Mouse (Mus musculus): ENCODE results near the gene Nek8. TPM values are rescaled to one million over a fixed set of nuclear protein-coding genes. Genes with fewer than 3 reads are reported as not detected.

The Nek8 gene
- polyA plus RNA-seq, 2 experiments, result 7.4 to 10.6 TPM

DNA sequence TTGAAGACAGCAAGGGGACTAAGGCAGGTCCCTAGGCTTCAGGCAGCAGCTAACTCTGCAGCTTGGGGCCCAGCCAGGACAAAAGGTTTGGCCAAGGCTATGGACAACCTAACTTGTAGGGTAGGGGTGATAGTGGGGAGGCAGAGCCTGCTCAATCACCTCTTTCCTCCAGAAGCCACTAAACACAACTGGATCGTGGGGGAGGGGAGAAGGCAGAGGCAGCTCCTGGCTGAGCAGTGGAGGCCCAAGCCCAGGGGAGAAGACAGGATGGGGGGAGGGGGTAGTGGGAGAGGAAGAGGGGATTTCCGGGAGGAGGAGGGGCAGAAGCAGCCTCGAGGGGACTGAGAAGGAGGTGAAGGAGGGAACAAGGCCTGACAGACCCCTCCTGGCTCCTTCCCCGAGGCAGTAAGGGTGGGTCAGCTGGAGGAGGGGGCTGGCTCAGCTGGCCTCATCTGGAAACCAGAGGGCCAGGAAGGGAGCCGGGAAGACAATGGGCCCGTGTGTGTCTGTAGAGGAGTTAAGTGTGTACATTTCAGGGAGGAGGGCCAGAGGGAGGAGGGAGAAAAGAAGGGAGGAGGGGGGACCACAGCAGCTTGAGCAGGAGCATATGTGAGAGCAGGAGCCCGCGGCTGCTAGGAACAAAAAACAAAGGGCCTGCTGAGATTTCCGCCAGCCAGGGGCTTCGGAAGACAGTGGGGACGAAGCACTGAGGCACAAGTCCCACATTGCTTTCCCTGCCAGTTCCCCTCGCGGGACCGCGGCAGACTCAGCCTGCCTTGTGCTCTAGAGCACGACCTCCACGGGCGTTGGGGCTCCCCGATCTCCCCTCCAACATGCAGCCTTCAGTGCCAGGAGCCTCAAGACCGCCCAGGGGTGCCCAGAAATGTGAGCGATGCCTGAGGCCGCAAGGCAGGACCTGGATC is 12.5 kb downstream of the Nek8 start:
- H3K27ac ChIP-seq, result peak overlapping the region; percentile 70
- ATAC-seq (ENCODE audit: insufficient read depth) (no peak), DNase-seq (ENCODE audit: low read depth in 3 of 3, low spot score in 3 of 3) (no peak)
- H3K4me1 ChIP-seq (replicated peaks; ENCODE audit: control insufficient read depth in 2 of 2, insufficient read depth in 2 of 2, low read length in 1 of 2), result peaks cover 36 to 37% of the 10 kb centered on the region in 2 experiments
- WGBS (ENCODE audit: insufficient replicate concordance), result 2% methylated on average over 22 of the region's 22 CpGs
- H3K9ac ChIP-seq (replicated peaks), result peak overlapping the region; percentile 95
- H3K4me3 ChIP-seq (ENCODE audit: insufficient read depth in 1 of 2, low read depth in 2 of 2, low read length in 2 of 2), result peak overlapping the region; percentile 85 to 93
- H3K27me3 ChIP-seq (ENCODE audit: control insufficient read depth, insufficient read depth, low read length), result no peaks in the 10 kb centered on the region
- H3K36me3 ChIP-seq (replicated peaks; ENCODE audit: control insufficient read depth, insufficient read depth, low read depth), result peaks cover 24% of the 10 kb centered on the region
- no peak for TF ChIP-seq CTCF (IDR thresholded peaks at IDR 0.05; ENCODE audit: low read depth)
- TF ChIP-seq EP300 (IDR thresholded peaks at IDR 0.05; ENCODE audit: low read depth), result no peak
- H3K4me2 ChIP-seq (ENCODE audit: low read depth), result peak overlapping the region; percentile 98
- H3K9me3 ChIP-seq (ENCODE audit: control insufficient read depth, low read length), result no peaks in the 10 kb centered on the region

GRCm38 (mm10) chr11:78163045-78163444 is 13.4 kb downstream of the Nek8 start:
- ATAC-seq (ENCODE audit: insufficient read depth), result no peak
- H3K4me2 ChIP-seq (ENCODE audit: low read depth), result peak overlapping the region; percentile 98
- no peaks in the 10 kb centered on the region for H3K9me3 ChIP-seq (ENCODE audit: control insufficient read depth, low read length)
- H3K27me3 ChIP-seq (ENCODE audit: control insufficient read depth, insufficient read depth, low read length), result no peaks in the 10 kb centered on the region
- H3K4me1 ChIP-seq (replicated peaks; ENCODE audit: control insufficient read depth in 2 of 2, insufficient read depth in 2 of 2, low read length in 1 of 2), result peaks cover 27 to 28% of the 10 kb centered on the region in 2 experiments
- peaks cover 33% of the 10 kb centered on the region for H3K36me3 ChIP-seq (replicated peaks; ENCODE audit: control insufficient read depth, insufficient read depth, low read depth)
- H3K27ac ChIP-seq, result no peak overlapping the region
- H3K9ac ChIP-seq (replicated peaks), result peak overlapping the region; percentile 95
- peak overlapping the region; percentile 85 to 93 for H3K4me3 ChIP-seq (ENCODE audit: insufficient read depth in 1 of 2, low read depth in 2 of 2, low read length in 2 of 2)
- no peak for TF ChIP-seq EP300 (IDR thresholded peaks at IDR 0.05; ENCODE audit: low read depth)
- no peak for TF ChIP-seq CTCF (IDR thresholded peaks at IDR 0.05; ENCODE audit: low read depth)
- DNase-seq (ENCODE audit: low read depth in 3 of 3, low spot score in 3 of 3), result no peak
- 76% methylated on average over 2 of the region's 2 CpGs for WGBS (ENCODE audit: insufficient replicate concordance)

GRCm38 (mm10) chr11:78162504-78162903 is 14.0 kb downstream of the Nek8 start:
- Histone ChIP-seq H3K9me3 (ENCODE audit: control insufficient read depth, low read length) (no peaks in the 10 kb centered on the region), H3K36me3 (replicated peaks; ENCODE audit: control insufficient read depth, insufficient read depth, low read depth) (peaks cover 36% of the 10 kb centered on the region), H3K27me3 (ENCODE audit: control insufficient read depth, insufficient read depth, low read length) (no peaks in the 10 kb centered on the region), H3K27ac (no peak overlapping the region), H3K4me2 (ENCODE audit: low read depth) (peak overlapping the region; percentile 98), H3K9ac (replicated peaks) (no peak overlapping the region; the same call in 1 of the 2 replicates), H3K4me1 (replicated peaks; ENCODE audit: control insufficient read depth in 2 of 2, insufficient read depth in 2 of 2, low read length in 1 of 2) (peaks cover 22 to 23% of the 10 kb centered on the region in 2 experiments), H3K4me3 (ENCODE audit: insufficient read depth in 1 of 2, low read depth in 2 of 2, low read length in 2 of 2) (no peak overlapping the region)
- ATAC-seq (ENCODE audit: insufficient read depth), result no peak
- 77% methylated on average over 6 of the region's 6 CpGs for whole genome bisulfite sequencing (ENCODE audit: insufficient replicate concordance)
- DNase-seq (ENCODE audit: low read depth in 3 of 3, low spot score in 3 of 3), result no peak
- TF ChIP-seq EP300 (IDR thresholded peaks at IDR 0.05; ENCODE audit: low read depth) (no peak), CTCF (IDR thresholded peaks at IDR 0.05; ENCODE audit: low read depth) (no peak)

- peaks cover 36% of the 10 kb centered on the region for H3K36me3 ChIP-seq (replicated peaks; ENCODE audit: control insufficient read depth, insufficient read depth, low read depth)
Measured at GRCm38 (mm10) chr11:78161968-78162367, 14.5 kb downstream of the Nek8 start.

GRCm38 (mm10) chr11:78161169-78161568 is 15.3 kb downstream of the Nek8 start:
- peaks cover 12 to 16% of the 10 kb centered on the region in 2 experiments for H3K4me1 ChIP-seq (replicated peaks; ENCODE audit: control insufficient read depth in 2 of 2, insufficient read depth in 2 of 2, low read length in 1 of 2)
- no peak overlapping the region for H3K4me2 ChIP-seq (ENCODE audit: low read depth)
- TF ChIP-seq CTCF (IDR thresholded peaks at IDR 0.05; ENCODE audit: low read depth) (no peak), EP300 (IDR thresholded peaks at IDR 0.05; ENCODE audit: low read depth) (no peak)
- H3K36me3 ChIP-seq (replicated peaks; ENCODE audit: control insufficient read depth, insufficient read depth, low read depth), result peaks cover 36% of the 10 kb centered on the region
- 71% methylated on average over 14 of the region's 14 CpGs for WGBS (ENCODE audit: insufficient replicate concordance)
- no peak overlapping the region for H3K4me3 ChIP-seq (ENCODE audit: insufficient read depth in 1 of 2, low read depth in 2 of 2, low read length in 2 of 2)
- DNase-seq (ENCODE audit: low read depth in 3 of 3, low spot score in 3 of 3) (no peak), ATAC-seq (ENCODE audit: insufficient read depth) (no peak)
- no peaks in the 10 kb centered on the region for H3K27me3 ChIP-seq (ENCODE audit: control insufficient read depth, insufficient read depth, low read length)
- H3K27ac ChIP-seq, result no peak overlapping the region
- no peak overlapping the region for H3K9ac ChIP-seq (replicated peaks)
- H3K9me3 ChIP-seq (ENCODE audit: control insufficient read depth, low read length), result no peaks in the 10 kb centered on the region

More at GRCm38 (mm10) chr11:78161968-78162367, 14.5 kb downstream of the Nek8 start:
- 55% methylated on average over 4 of the region's 4 CpGs for WGBS (ENCODE audit: insufficient replicate concordance)
- Histone ChIP-seq H3K9me3 (ENCODE audit: control insufficient read depth, low read length) (no peaks in the 10 kb centered on the region), H3K27ac (no peak overlapping the region; the same call in 1 of the 2 replicates), H3K27me3 (ENCODE audit: control insufficient read depth, insufficient read depth, low read length) (no peaks in the 10 kb centered on the region), H3K4me3 (ENCODE audit: insufficient read depth in 1 of 2, low read depth in 2 of 2, low read length in 2 of 2) (no peak overlapping the region), H3K9ac (replicated peaks) (no peak overlapping the region), H3K4me2 (ENCODE audit: low read depth) (peak overlapping the region; percentile 98; the same call in 1 of the 2 replicates), H3K4me1 (replicated peaks; ENCODE audit: control insufficient read depth in 2 of 2, insufficient read depth in 2 of 2, low read length in 1 of 2) (peaks cover 20 to 22% of the 10 kb centered on the region in 2 experiments)
- no peak for TF ChIP-seq CTCF (IDR thresholded peaks at IDR 0.05; ENCODE audit: low read depth)
- no peak for TF ChIP-seq EP300 (IDR thresholded peaks at IDR 0.05; ENCODE audit: low read depth)
- ATAC-seq (ENCODE audit: insufficient read depth) (no peak), DNase-seq (ENCODE audit: low read depth in 3 of 3, low spot score in 3 of 3) (no peak)

Data from liver, embryonic 14.5 days (tissue).